Mouse (Mus musculus) E14TG2a.4 (cell line): ENCODE data around the gene Gm20388.

Experiments
- CTCF ChIP-seq: conservative IDR thresholded peaks from 2 replicates; pipeline ENCODE4 v1.5.1; 2014; ENCODE audit warnings: low read length
- NANOG ChIP-seq: IDR thresholded peaks from 2 replicates; pipeline ENCODE4 v1.6.1; 2014; ENCODE audit warnings: borderline replicate concordance, low read length, mixed read lengths
- POU5F1 ChIP-seq: IDR thresholded peaks from 2 replicates; pipeline ENCODE4 v1.6.1; 2014; ENCODE audit warnings: low read length, borderline replicate concordance

DNA sequence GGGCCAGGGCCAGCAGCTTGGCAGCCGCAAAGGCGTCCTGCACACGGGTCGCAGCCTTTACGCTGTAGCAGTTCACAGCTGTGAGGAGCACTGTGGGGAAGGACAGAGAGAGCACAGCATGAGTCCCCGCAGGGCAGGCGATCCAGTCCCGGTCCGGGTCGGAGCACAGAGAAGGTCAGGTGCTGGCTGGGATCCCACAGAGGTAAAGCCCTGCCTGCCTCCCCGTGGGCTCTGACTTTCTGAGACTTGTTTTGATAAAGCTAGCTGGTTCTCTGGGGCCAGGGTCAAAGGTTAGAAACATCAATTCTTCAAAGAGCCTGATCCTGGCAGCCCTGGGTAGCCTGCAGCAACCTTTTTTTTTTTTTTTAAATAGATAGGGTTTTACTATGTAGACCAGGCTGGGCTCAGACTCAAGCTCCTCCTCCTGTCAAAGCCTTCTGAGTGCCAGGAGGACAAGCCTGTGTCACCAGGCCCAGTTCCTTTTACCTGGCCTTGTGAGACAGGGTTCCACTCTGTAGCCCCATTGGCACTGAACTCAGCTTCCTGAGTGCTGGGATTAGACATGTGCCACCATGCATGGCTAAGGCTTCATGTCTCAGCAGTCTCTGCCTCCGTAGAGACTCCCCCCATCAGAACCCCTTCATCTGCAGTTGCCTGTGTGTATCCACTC is 1986.0 kb downstream of the Gm20388 start:
- no peak for TF ChIP-seq CTCF
- no peak for TF ChIP-seq NANOG
- TF ChIP-seq POU5F1: no peak
